Mouse (Mus musculus) kidney, postnatal 0 days (tissue): Measurements from ENCODE around the gene Olfr710. TPM values are rescaled to one million over a fixed set of nuclear protein-coding genes. Genes with fewer than 3 reads are reported as not detected.
"Not testable (repeated sequence)": the region's sequence is repeated elsewhere in the genome, so short reads cannot be mapped to it uniquely, and the experiment has no call there.

ENCODE experiments used
- ATAC-seq: fragments of 200-750 bp; cut with Nextera tagmentation; replicated peaks from 2 replicates; pipeline ENCODE4 v1.8.0; 2017; ENCODE audit warnings: low read depth, moderate number of reproducible peaks, moderate TSS enrichment, moderate library complexity; ENCODE audit not compliant: low FRiP score
- DNase-seq: peaks from one replicate; pipeline ENCODE4 v3.0.0-alpha.2; 2016; ENCODE audit warnings: low spot score
- H3K27ac ChIP-seq: fragments of 300-500 bp; sonication (generic); 2 replicates; pipeline ENCODE4 v1.5.1; 2014; ENCODE audit warnings: mild to moderate bottlenecking
- H3K27me3 ChIP-seq: fragments of 300-500 bp; sonication (generic); 2 replicates; pipeline ENCODE4 v1.6.1; 2014; ENCODE audit warnings: low read length, mixed read lengths; ENCODE audit not compliant: insufficient read depth
- H3K36me3 ChIP-seq: fragments of 300-500 bp; sonication (generic); 2 replicates; pipeline ENCODE4 v1.6.1; 2014; ENCODE audit warnings: low read length, mixed read lengths; ENCODE audit not compliant: insufficient read depth
- H3K4me1 ChIP-seq: fragments of 300-500 bp; sonication (generic); replicated peaks from 2 replicates; pipeline ENCODE4 v1.6.1; 2014; ENCODE audit warnings: antibody characterized with exemption, low read length, mixed read lengths; ENCODE audit not compliant: insufficient read depth
- H3K4me2 ChIP-seq: fragments of 300-500 bp; sonication (generic); 2 replicates; pipeline ENCODE4 v1.6.1; 2014; ENCODE audit warnings: mild to moderate bottlenecking, low read length, moderate library complexity, mixed read lengths
- H3K4me3 ChIP-seq: fragments of 300-500 bp; sonication (generic); replicated peaks from 2 replicates; pipeline ENCODE4 v1.5.1; 2014; ENCODE audit warnings: low read depth, low read length
- H3K9ac ChIP-seq: fragments of 300-500 bp; sonication (generic); 2 replicates; pipeline ENCODE4 v1.6.1; 2014; ENCODE audit warnings: low read depth, low read length
- H3K9me3 ChIP-seq: fragments of 300-500 bp; sonication (generic); replicated peaks from 2 replicates; pipeline ENCODE4 v1.6.1; 2016; ENCODE audit warnings: low read length, inconsistent platforms, mixed read lengths
- CTCF ChIP-seq: IDR thresholded peaks from 2 replicates; pipeline ENCODE4 v1.5.1; 2016; ENCODE audit warnings: antibody characterized with exemption, low read depth, mild to moderate bottlenecking, moderate library complexity
- WGBS: fragments of 180-500 bp; shearing (Covaris S2); extraction: QIAGEN DNeasy Blood & Tissue Kit; methylation state at CpG from one replicate; pipeline ENCODE4 v1.1.7; 2014; 5-methylcytosine and 5-hydroxymethylcytosine counted together
- polyA plus RNA-seq: library from polyadenylated mRNA; unstranded; fragments of >200 nt; fragmentation: Nextera tagmentation; extraction: Ambion mirVana; gene quantifications from 2 replicates; pipeline ENCODE4 v1.2.1, GENCODE M21; 2015

Olfr710 gene
- polyA plus RNA-seq, 1 experiment from 2014 or later = not detected

DNA sequence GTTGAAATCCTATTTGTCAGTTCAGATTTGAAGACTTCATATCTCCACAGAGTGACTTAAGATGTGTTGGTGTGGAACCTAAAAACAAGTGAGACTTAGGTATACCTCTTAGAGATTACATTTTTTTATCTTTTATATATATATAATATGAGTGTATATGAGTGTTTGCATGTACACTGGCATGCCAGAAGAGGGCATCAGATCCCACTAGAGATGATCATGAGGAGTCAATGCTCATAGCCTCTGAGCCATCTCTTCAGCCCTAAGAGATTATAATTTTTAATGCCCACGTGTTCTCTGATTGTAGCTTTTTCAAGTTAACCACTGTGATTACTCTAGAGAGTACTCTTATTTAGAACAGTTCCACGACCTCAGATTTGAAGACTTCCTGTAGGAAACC lies 40.4 kb downstream of the Olfr710 start, which contains the start of gene Olfr1532-ps1:
TSS of gene Olfr1532-ps1 (plus strand) at position 326 of the 400 bp plus-strand sequence.
- ATAC-seq = no peak
- Histone ChIP-seq H3K36me3 (no peaks in the 10 kb centered on the region), H3K27ac (no peak within 1 kb of the TSS), H3K27me3 (no peaks in the 10 kb centered on the region), H3K9ac (no peak within 1 kb of the TSS), H3K4me3 (no peak within 1 kb of the TSS), H3K4me1 (no peaks in the 10 kb centered on the region), H3K4me2 (no peak within 1 kb of the TSS), H3K9me3 (no peaks in the 10 kb centered on the region)
- 74% methylated on average over 2 of the region's 2 CpGs for WGBS
- no peak for DNase-seq
- TF ChIP-seq CTCF = no peak

DNA sequence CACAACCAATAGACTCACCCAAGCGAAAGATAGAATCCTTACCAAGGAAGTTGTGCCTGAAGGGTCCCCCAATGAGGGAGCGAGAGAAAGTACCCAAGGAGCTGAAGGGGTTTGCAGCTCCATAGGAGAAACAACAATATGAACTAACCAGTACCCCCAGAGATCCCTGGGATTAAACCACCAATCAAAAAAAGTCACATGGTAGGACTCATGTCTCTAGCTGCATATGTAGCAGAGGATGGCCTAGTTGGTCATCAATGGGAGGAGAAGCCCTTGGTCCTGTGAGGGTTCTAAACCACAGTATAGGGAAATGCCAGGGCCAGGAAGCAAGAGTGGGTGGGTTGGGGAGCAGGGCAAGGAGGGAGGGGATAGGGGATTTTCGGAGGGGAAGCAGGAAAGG lies 47.0 kb downstream of the Olfr710 start, which contains the start of gene Olfr707:
TSS of gene Olfr707 (minus strand) at position 101 of the 400 bp plus-strand sequence.
- H3K27me3 ChIP-seq, H3K4me3 ChIP-seq, H3K27ac ChIP-seq, H3K4me2 ChIP-seq, ATAC-seq, H3K9me3 ChIP-seq, DNase-seq, H3K9ac ChIP-seq, H3K36me3 ChIP-seq, H3K4me1 ChIP-seq: not testable (repeated sequence)
- 87% methylated on average over 3 of the region's 3 CpGs for WGBS

Other genes with a start within 250 kb of the Olfr710 start
- gene Olfr695, start 231.9 kb downstream of the Olfr710 start, polyA plus RNA-seq = not detected in 2 replicates
- gene Olfr697, start 205.9 kb downstream of the Olfr710 start, polyA plus RNA-seq = not detected in 2 replicates
- gene Olfr698, start 192.9 kb downstream of the Olfr710 start, polyA plus RNA-seq = not detected in 2 replicates
- not detected in 2 replicates for gene Olfr699, start 155.1 kb downstream of the Olfr710 start, polyA plus RNA-seq
- gene Olfr700, start 139.5 kb downstream of the Olfr710 start, polyA plus RNA-seq = not detected in 2 replicates
- not detected in 2 replicates for gene Olfr701, start 134.2 kb downstream of the Olfr710 start, polyA plus RNA-seq
- gene Olfr702, start 114.4 kb downstream of the Olfr710 start, polyA plus RNA-seq = not detected in 2 replicates
- gene Olfr703, start 105.0 kb downstream of the Olfr710 start, polyA plus RNA-seq = not detected in 2 replicates
- gene Olfr704, start 85.1 kb downstream of the Olfr710 start, polyA plus RNA-seq = not detected in 2 replicates
- not detected in 2 replicates for gene Olfr705, start 71.4 kb downstream of the Olfr710 start, polyA plus RNA-seq
- gene Olfr706, start 60.1 kb downstream of the Olfr710 start, polyA plus RNA-seq = not detected in 2 replicates
- not detected in 2 replicates for gene Olfr707, start 47.1 kb downstream of the Olfr710 start, polyA plus RNA-seq
- gene Olfr1532-ps1, start 40.3 kb downstream of the Olfr710 start, polyA plus RNA-seq = not detected in 2 replicates
- gene Olfr709-ps1, start 16.1 kb downstream of the Olfr710 start, polyA plus RNA-seq = not detected in 2 replicates
- not detected in 2 replicates for gene Olfr6, start 15.6 kb upstream of the Olfr710 start, polyA plus RNA-seq
- not detected in 2 replicates for gene Olfr711, start 27.1 kb upstream of the Olfr710 start, polyA plus RNA-seq
- gene Olfr2, start 57.8 kb upstream of the Olfr710 start, polyA plus RNA-seq = not detected in 2 replicates
- gene Olfr713, start 82.9 kb upstream of the Olfr710 start, polyA plus RNA-seq = not detected in 2 replicates
- not detected in 2 replicates for gene Olfr714, start 122.7 kb upstream of the Olfr710 start, polyA plus RNA-seq
- not detected in 2 replicates for gene Olfr17, start 144.9 kb upstream of the Olfr710 start, polyA plus RNA-seq
- not detected in 2 replicates for gene Olfr715b, start 162.1 kb upstream of the Olfr710 start, polyA plus RNA-seq
- not detected in 2 replicates for gene Olfr715, start 182.8 kb upstream of the Olfr710 start, polyA plus RNA-seq
- not detected in 2 replicates for gene Olfr716, start 190.0 kb upstream of the Olfr710 start, polyA plus RNA-seq
- gene Nlrp14, start 218.7 kb upstream of the Olfr710 start, polyA plus RNA-seq = not detected in 2 replicates